Mouse (Mus musculus) myocyte (in vitro differentiated cells): ENCODE measurements around the gene Ccdc172. TPM values are rescaled to one million over a fixed set of nuclear protein-coding genes. Genes with fewer than 3 reads are reported as not detected.

Experiments used
- H3K27me3 ChIP-seq: one replicate; pipeline ENCODE4 v1.6.1; 2011; ENCODE audit not compliant: control insufficient read depth, insufficient read depth, insufficient read length
- H3K36me3 ChIP-seq: one replicate; pipeline ENCODE4 v1.6.1; 2011; ENCODE audit not compliant: control insufficient read depth, insufficient read depth
- H3K4me2 ChIP-seq: one replicate; pipeline ENCODE4 v1.6.1; 2011; ENCODE audit warnings: low read depth, control low read depth
- H3K4me3 ChIP-seq: one replicate; pipeline ENCODE4 v1.5.1; 2011; ENCODE audit warnings: mild to moderate bottlenecking, control low read depth, moderate library complexity
- H3K79me2 ChIP-seq: one replicate; pipeline ENCODE4 v1.6.1; 2011; ENCODE audit not compliant: control insufficient read depth, insufficient read depth
- H3ac ChIP-seq: one replicate; pipeline ENCODE4 v1.6.1; 2011; ENCODE audit not compliant: control insufficient read depth, insufficient read length
- CEBPB ChIP-seq: IDR thresholded peaks from 2 replicates; pipeline ENCODE4 v1.6.1; 2011; ENCODE audit warnings: mild to moderate bottlenecking, moderate library complexity; ENCODE audit not compliant: poor library complexity, insufficient read depth, severe bottlenecking
- E2F4 ChIP-seq: IDR thresholded peaks from one replicate; pipeline ENCODE4 v1.6.1; 2011; ENCODE audit warnings: mild to moderate bottlenecking, control low read depth, moderate library complexity; ENCODE audit not compliant: insufficient read depth
- MAX ChIP-seq: IDR thresholded peaks from one replicate; pipeline ENCODE4 v1.6.1; 2011; ENCODE audit warnings: low read depth, mild to moderate bottlenecking, control low read depth
- MYOD1 ChIP-seq, 3 experiments: IDR thresholded peaks; one replicate each; pipeline ENCODE4 v1.6.1; 2011; ENCODE audit warnings: control low read depth in 2 of 3, low read depth in 2 of 3, mild to moderate bottlenecking in 2 of 3, moderate library complexity in 1 of 3; ENCODE audit not compliant: insufficient read length in 2 of 3, control insufficient read depth in 1 of 3
- MYOG ChIP-seq, 3 experiments: IDR thresholded peaks; one replicate each; pipeline ENCODE4 v1.6.1; 2011; ENCODE audit warnings: control low read depth in 2 of 3, low read depth in 2 of 3, mild to moderate bottlenecking in 2 of 3; ENCODE audit not compliant: insufficient read length in 2 of 3, control insufficient read depth in 1 of 3, insufficient read depth in 1 of 3
- POLR2A ChIP-seq: IDR thresholded peaks from one replicate; pipeline ENCODE4 v1.6.1; 2011; ENCODE audit warnings: low read depth, mild to moderate bottlenecking, control low read depth, moderate library complexity; ENCODE audit not compliant: insufficient read length
- POLR2AphosphoS2 ChIP-seq: IDR thresholded peaks from one replicate; pipeline ENCODE4 v1.6.1; 2011; ENCODE audit warnings: low read depth, control low read depth; ENCODE audit not compliant: insufficient read length
- REST ChIP-seq: IDR thresholded peaks from one replicate; pipeline ENCODE4 v1.6.1; 2011; ENCODE audit warnings: mild to moderate bottlenecking, control low read depth, moderate library complexity; ENCODE audit not compliant: insufficient read depth, insufficient read length
- SRF ChIP-seq: IDR thresholded peaks from one replicate; pipeline ENCODE4 v1.6.1; 2011; ENCODE audit warnings: low read depth; ENCODE audit not compliant: control insufficient read depth, insufficient read length
- TCF12 ChIP-seq: IDR thresholded peaks from one replicate; pipeline ENCODE4 v1.6.1; 2011; ENCODE audit warnings: mild to moderate bottlenecking, control low read depth; ENCODE audit not compliant: poor library complexity, insufficient read depth, severe bottlenecking
- TCF3 ChIP-seq: IDR thresholded peaks from one replicate; pipeline ENCODE4 v1.6.1; 2011; ENCODE audit warnings: low read depth, control low read depth; ENCODE audit not compliant: insufficient read length
- USF1 ChIP-seq: IDR thresholded peaks from one replicate; pipeline ENCODE4 v1.6.1; 2011; ENCODE audit warnings: low read depth, mild to moderate bottlenecking, control low read depth, moderate library complexity
- polyA plus RNA-seq: library from polyadenylated mRNA; unstranded; fragments of >200 nt; fragmentation: generic; extraction: Trizol; gene quantifications from one replicate; pipeline ENCODE4 v1.2.1, GENCODE M21; 2012; ENCODE audit warnings: missing spikeins

The Ccdc172 gene
- polyA plus RNA-seq, 1 experiment: not detected

- H3K4me3 ChIP-seq: no peak overlapping the region
- no peaks in the 10 kb centered on the region for H3K79me2 ChIP-seq
- no peaks in the 10 kb centered on the region for H3K36me3 ChIP-seq
- H3K4me2 ChIP-seq: peak overlapping the region; percentile 41
- H3K27me3 ChIP-seq: no peaks in the 10 kb centered on the region
- no peak for TF ChIP-seq POLR2A
- no peak for TF ChIP-seq SRF
- no peak for TF ChIP-seq TCF3
- no peak for TF ChIP-seq USF1
- no peak for TF ChIP-seq MYOG (IDR thresholded peaks at IDR 0.05; ENCODE audit: control insufficient read depth in 1 of 3, insufficient read depth in 1 of 3, insufficient read length in 2 of 3, low read depth in 2 of 3)
- TF ChIP-seq CEBPB: no peak
- no peak for TF ChIP-seq MYOD1 (IDR thresholded peaks at IDR 0.05; ENCODE audit: control insufficient read depth in 1 of 3, insufficient read length in 2 of 3, low read depth in 2 of 3)
- TF ChIP-seq REST: no peak
- no peak for TF ChIP-seq TCF12
- TF ChIP-seq POLR2AphosphoS2: no peak
- no peak for TF ChIP-seq MAX
- no peak for TF ChIP-seq E2F4
- no peak overlapping the region for H3ac ChIP-seq
Measured at GRCm38 (mm10) chr19:58550489-58550888, 38.7 kb downstream of the Ccdc172 start.

GRCm38 (mm10) chr19:58550916-58551315 lies 39.1 kb downstream of the Ccdc172 start:
- no peaks in the 10 kb centered on the region for H3K36me3 ChIP-seq
- H3K27me3 ChIP-seq: no peaks in the 10 kb centered on the region

GRCm38 (mm10) chr19:58554974-58555373 lies 43.2 kb downstream of the Ccdc172 start:
- no peak for TF ChIP-seq E2F4
- no peak for TF ChIP-seq MYOD1 (IDR thresholded peaks at IDR 0.05; ENCODE audit: control insufficient read depth in 1 of 3, insufficient read length in 2 of 3, low read depth in 2 of 3)
- no peak for TF ChIP-seq POLR2AphosphoS2
- no peak for TF ChIP-seq CEBPB
- TF ChIP-seq USF1: no peak
- TF ChIP-seq POLR2A: no peak
- no peak for TF ChIP-seq TCF12
- no peak for TF ChIP-seq SRF
- no peak for TF ChIP-seq MYOG (IDR thresholded peaks at IDR 0.05; ENCODE audit: control insufficient read depth in 1 of 3, insufficient read depth in 1 of 3, insufficient read length in 2 of 3, low read depth in 2 of 3)
- TF ChIP-seq MAX: no peak
- TF ChIP-seq REST: no peak
- TF ChIP-seq TCF3: no peak
- no peak overlapping the region for H3ac ChIP-seq
- H3K27me3 ChIP-seq: no peaks in the 10 kb centered on the region
- no peaks in the 10 kb centered on the region for H3K79me2 ChIP-seq
- no peak overlapping the region for H3K4me3 ChIP-seq
- H3K36me3 ChIP-seq: no peaks in the 10 kb centered on the region
- H3K4me2 ChIP-seq: no peak overlapping the region

More at GRCm38 (mm10) chr19:58550916-58551315, 39.1 kb downstream of the Ccdc172 start:
- Histone ChIP-seq H3K4me2 (no peak overlapping the region), H3K79me2 (no peaks in the 10 kb centered on the region), H3K4me3 (no peak overlapping the region), H3ac (no peak overlapping the region)
- TF ChIP-seq MAX (no peak), POLR2AphosphoS2 (no peak), MYOD1 (IDR thresholded peaks at IDR 0.05; ENCODE audit: control insufficient read depth in 1 of 3, insufficient read length in 2 of 3, low read depth in 2 of 3) (no peak), REST (no peak), CEBPB (no peak), E2F4 (no peak), TCF3 (no peak), USF1 (no peak), MYOG (IDR thresholded peaks at IDR 0.05; ENCODE audit: control insufficient read depth in 1 of 3, insufficient read depth in 1 of 3, insufficient read length in 2 of 3, low read depth in 2 of 3) (no peak), POLR2A (no peak)

- Histone ChIP-seq H3K4me2 (no peak overlapping the region), H3K27me3 (no peaks in the 10 kb centered on the region), H3ac (no peak overlapping the region), H3K4me3 (no peak overlapping the region), H3K79me2 (no peaks in the 10 kb centered on the region), H3K36me3 (no peaks in the 10 kb centered on the region)
- no peak for TF ChIP-seq POLR2A
- no peak for TF ChIP-seq MYOD1 (IDR thresholded peaks at IDR 0.05; ENCODE audit: control insufficient read depth in 1 of 3, insufficient read length in 2 of 3, low read depth in 2 of 3)
- no peak for TF ChIP-seq MYOG (IDR thresholded peaks at IDR 0.05; ENCODE audit: control insufficient read depth in 1 of 3, insufficient read depth in 1 of 3, insufficient read length in 2 of 3, low read depth in 2 of 3)
Measured at GRCm38 (mm10) chr19:58558352-58558751, 46.6 kb downstream of the Ccdc172 start.

GRCm38 (mm10) chr19:58562301-58562815 lies 50.6 kb downstream of the Ccdc172 start:
- H3ac ChIP-seq: no peak overlapping the region
- no peak overlapping the region for H3K4me3 ChIP-seq
- no peaks in the 10 kb centered on the region for H3K27me3 ChIP-seq
- TF ChIP-seq REST (no peak), TCF12 (no peak), POLR2A (no peak), POLR2AphosphoS2 (no peak), E2F4 (no peak), TCF3 (no peak), MYOD1 (IDR thresholded peaks at IDR 0.05; ENCODE audit: control insufficient read depth in 1 of 3, insufficient read length in 2 of 3, low read depth in 2 of 3) (no peak), MYOG (IDR thresholded peaks at IDR 0.05; ENCODE audit: control insufficient read depth in 1 of 3, insufficient read depth in 1 of 3, insufficient read length in 2 of 3, low read depth in 2 of 3) (no peak), USF1 (no peak)
- H3K4me2 ChIP-seq: no peak overlapping the region
- H3K79me2 ChIP-seq: no peaks in the 10 kb centered on the region
- no peaks in the 10 kb centered on the region for H3K36me3 ChIP-seq
